Mouse (Mus musculus) megakaryocyte, embryonic 14.5 days (primary cell): ENCODE results near the gene Appl1. TPM values are rescaled to one million over a fixed set of nuclear protein-coding genes. Genes with fewer than 3 reads are reported as not detected.
A peak's percentile ranks its signal among the peaks of the same experiment; 100 is the strongest.
"Not testable (repeated sequence)": the region's sequence is repeated elsewhere in the genome, so short reads cannot be mapped to it uniquely, and the experiment has no call there.

Source experiments
- H3K27me3 ChIP-seq: replicated peaks from 2 replicates; pipeline ENCODE3; 2012; ENCODE audit warnings: inconsistent platforms
- H3K36me3 ChIP-seq: replicated peaks from 2 replicates; pipeline ENCODE3; 2012; ENCODE audit warnings: low read length, inconsistent platforms, mixed read lengths
- H3K4me1 ChIP-seq: 2 replicates; pipeline ENCODE4 v1.6.1; 2012; ENCODE audit warnings: inconsistent platforms
- H3K4me3 ChIP-seq: replicated peaks from 2 replicates; pipeline ENCODE3; 2012; ENCODE audit warnings: moderate library complexity, mild to moderate bottlenecking, inconsistent platforms
- H3K9me3 ChIP-seq: 2 replicates; pipeline ENCODE4 v1.6.1; 2012; ENCODE audit warnings: inconsistent platforms
- FLI1 ChIP-seq: IDR thresholded peaks from 2 replicates; pipeline ENCODE4 v1.6.1; 2012; ENCODE audit warnings: low read length, inconsistent platforms, mixed read lengths
- GATA1 ChIP-seq: IDR thresholded peaks from 3 replicates; pipeline ENCODE4 v1.6.1; 2012; ENCODE audit warnings: mixed read lengths, low read length, inconsistent platforms, borderline replicate concordance
- polyA plus RNA-seq: library from polyadenylated mRNA; stranded (reverse); fragments of >175 nt; gene quantifications from 2 replicates; pipeline ENCODE4 v1.2.3, GENCODE M21; 2012; ENCODE audit warnings: low replicate concordance; ENCODE audit not compliant: insufficient read depth

Appl1 gene
- polyA plus RNA-seq, 1 experiment, result 0.86 TPM

- TF ChIP-seq GATA1, result no peak
- TF ChIP-seq FLI1, result no peak
- no peaks in the 10 kb centered on the region for H3K27me3 ChIP-seq
- no peaks in the 10 kb centered on the region for H3K36me3 ChIP-seq
- no peaks in the 10 kb centered on the region for H3K9me3 ChIP-seq
- H3K4me3 ChIP-seq, result no peak overlapping the region
- H3K4me1 ChIP-seq, result peaks cover 28% of the 10 kb centered on the region
Measured at GRCm38 (mm10) chr14:26973089-26973488, 2.1 kb upstream of the Appl1 start.

- H3K4me1 ChIP-seq, result peaks cover 34% of the 10 kb centered on the region
- no peaks in the 10 kb centered on the region for H3K9me3 ChIP-seq
- no peaks in the 10 kb centered on the region for H3K27me3 ChIP-seq
- TF ChIP-seq FLI1 (no peak), GATA1 (no peak)
- peak overlapping the region; percentile 94 for H3K4me3 ChIP-seq
- H3K36me3 ChIP-seq, result no peaks in the 10 kb centered on the region
Measured at GRCm38 (mm10) chr14:26970439-26970932, 546 bp downstream of the Appl1 start.

GRCm38 (mm10) chr14:26969856-26970407 is 1.1 kb downstream of the Appl1 start:
- TF ChIP-seq GATA1 (no peak), FLI1 (no peak)
- Histone ChIP-seq H3K27me3 (no peaks in the 10 kb centered on the region), H3K4me1 (peaks cover 39% of the 10 kb centered on the region), H3K4me3 (peak overlapping the region; percentile 94), H3K36me3 (peaks cover 3% of the 10 kb centered on the region), H3K9me3 (no peaks in the 10 kb centered on the region)

- Histone ChIP-seq H3K4me3 (peak overlapping the region; percentile 94), H3K36me3 (peaks cover 8% of the 10 kb centered on the region), H3K27me3 (no peaks in the 10 kb centered on the region), H3K4me1 (peaks cover 39% of the 10 kb centered on the region), H3K9me3 (no peaks in the 10 kb centered on the region)
- TF ChIP-seq FLI1, result no peak
- TF ChIP-seq GATA1, result no peak
Measured at GRCm38 (mm10) chr14:26969164-26969563, 1.9 kb downstream of the Appl1 start.

GRCm38 (mm10) chr14:26960518-26960917 is 10.5 kb downstream of the Appl1 start:
- Histone ChIP-seq H3K36me3 (peaks cover 60% of the 10 kb centered on the region), H3K4me3 (no peak overlapping the region), H3K9me3 (no peaks in the 10 kb centered on the region), H3K4me1 (peaks cover 17% of the 10 kb centered on the region), H3K27me3 (no peaks in the 10 kb centered on the region)
- no peak for TF ChIP-seq GATA1
- no peak for TF ChIP-seq FLI1

- peaks cover 12% of the 10 kb centered on the region; the same call in 1 of the 2 replicates for H3K4me1 ChIP-seq
- H3K27me3 ChIP-seq, H3K9me3 ChIP-seq, H3K4me3 ChIP-seq: not testable (repeated sequence)
- peaks cover 68% of the 10 kb centered on the region for H3K36me3 ChIP-seq
Measured at GRCm38 (mm10) chr14:26956139-26956538, 14.9 kb downstream of the Appl1 start.

GRCm38 (mm10) chr14:26935558-26935957 is 35.5 kb downstream of the Appl1 start:
- H3K27me3 ChIP-seq, result no peaks in the 10 kb centered on the region
- H3K36me3 ChIP-seq, result peaks cover 57% of the 10 kb centered on the region
- no peaks in the 10 kb centered on the region for H3K4me1 ChIP-seq
- H3K4me3 ChIP-seq, result no peak overlapping the region
- H3K9me3 ChIP-seq, result no peaks in the 10 kb centered on the region
- no peak for TF ChIP-seq GATA1
- TF ChIP-seq FLI1, result no peak

- H3K27me3 ChIP-seq, result no peaks in the 10 kb centered on the region
- H3K9me3 ChIP-seq, result no peaks in the 10 kb centered on the region
- no peak overlapping the region for H3K4me3 ChIP-seq
- H3K4me1 ChIP-seq, result no peaks in the 10 kb centered on the region
- peaks cover 52% of the 10 kb centered on the region for H3K36me3 ChIP-seq
- TF ChIP-seq FLI1, result no peak
- no peak for TF ChIP-seq GATA1
Measured at GRCm38 (mm10) chr14:26934891-26935290, 36.1 kb downstream of the Appl1 start.

- H3K4me1 ChIP-seq, result peaks cover 13% of the 10 kb centered on the region
- no peak for TF ChIP-seq FLI1
- no peak for TF ChIP-seq GATA1
- no peak overlapping the region for H3K4me3 ChIP-seq
- peaks cover 90% of the 10 kb centered on the region for H3K36me3 ChIP-seq
- H3K9me3 ChIP-seq, result no peaks in the 10 kb centered on the region
- H3K27me3 ChIP-seq, result no peaks in the 10 kb centered on the region
Measured at GRCm38 (mm10) chr14:26923702-26924421, 47.2 kb downstream of the Appl1 start.

GRCm38 (mm10) chr14:26919310-26919709 is 51.7 kb downstream of the Appl1 start:
- peaks cover 62% of the 10 kb centered on the region for H3K36me3 ChIP-seq
- no peaks in the 10 kb centered on the region for H3K27me3 ChIP-seq
- H3K4me3 ChIP-seq, result no peak overlapping the region
- H3K9me3 ChIP-seq, result no peaks in the 10 kb centered on the region
- H3K4me1 ChIP-seq, result peaks cover 7% of the 10 kb centered on the region
- no peak for TF ChIP-seq FLI1
